Mouse (Mus musculus) hematopoietic stem cell, adult 5-6 weeks (primary cell): Measurements from ENCODE around the gene Hnrnpf. TPM values are rescaled to one million over a fixed set of nuclear protein-coding genes. Genes with fewer than 3 reads are reported as not detected.
A peak's percentile ranks its signal among the peaks of the same experiment; 100 is the strongest.

Experiments
- ATAC-seq, 2 experiments: fragments of 125-278 bp in 1 of 2; replicated peaks in 1 of 2; 2 replicates each; pipeline ENCODE4 v1.8.0; 2016 to 2017; ENCODE audit warnings: inconsistent platforms in 2 of 2, mild to moderate bottlenecking in 2 of 2, moderate number of reproducible peaks in 2 of 2, low read depth in 1 of 2, moderate TSS enrichment in 1 of 2; ENCODE audit not compliant: low FRiP score in 2 of 2, poor library complexity in 2 of 2, severe bottlenecking in 2 of 2, insufficient read depth in 1 of 2, low TSS enrichment in 1 of 2
- total RNA-seq: library from RNA; stranded (forward); fragments of 172-1452, 232-1000 nt; gene quantifications from 2 replicates; pipeline ENCODE4 v1.2.3, GENCODE M21; 2017

Gene Hnrnpf
- total RNA-seq, 1 experiment from 2014 or later = 1,536 TPM

- ATAC-seq = no peak
These were observed 12.1 kb upstream of the Hnrnpf start for GRCm38 (mm10) chr6:117888032-117888431.

GRCm38 (mm10) chr6:117888642-117889096, 11.5 kb upstream of the Hnrnpf start:
- no peak; a peak in 1 of 4 replicates for ATAC-seq

GRCm38 (mm10) chr6:117890257-117890656, 9.9 kb upstream of the Hnrnpf start:
- ATAC-seq = no peak

GRCm38 (mm10) chr6:117891369-117892160, 8.6 kb upstream of the Hnrnpf start:
- ATAC-seq = peak; percentile 95 to 96

DNA sequence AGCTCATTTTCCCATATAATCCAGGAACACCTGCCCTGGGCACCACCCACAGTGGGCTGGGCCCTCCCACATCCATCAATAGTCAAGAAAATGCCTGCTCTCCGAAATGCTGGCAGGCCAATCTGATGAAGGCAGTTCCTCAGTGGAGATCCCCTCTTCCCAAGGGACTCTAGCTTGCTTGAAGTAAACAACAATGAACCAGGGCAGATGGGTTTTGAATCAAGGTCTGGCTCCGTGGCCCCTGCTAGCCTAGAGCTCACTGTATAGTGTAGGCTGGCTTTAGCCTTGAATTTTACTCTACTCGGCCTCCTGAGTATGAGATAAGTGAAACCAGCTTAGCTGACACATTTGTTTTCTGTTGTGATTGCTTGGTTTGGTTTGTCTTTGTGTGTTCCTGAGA, 7.7 kb upstream of the Hnrnpf start:
- no peak for ATAC-seq

DNA sequence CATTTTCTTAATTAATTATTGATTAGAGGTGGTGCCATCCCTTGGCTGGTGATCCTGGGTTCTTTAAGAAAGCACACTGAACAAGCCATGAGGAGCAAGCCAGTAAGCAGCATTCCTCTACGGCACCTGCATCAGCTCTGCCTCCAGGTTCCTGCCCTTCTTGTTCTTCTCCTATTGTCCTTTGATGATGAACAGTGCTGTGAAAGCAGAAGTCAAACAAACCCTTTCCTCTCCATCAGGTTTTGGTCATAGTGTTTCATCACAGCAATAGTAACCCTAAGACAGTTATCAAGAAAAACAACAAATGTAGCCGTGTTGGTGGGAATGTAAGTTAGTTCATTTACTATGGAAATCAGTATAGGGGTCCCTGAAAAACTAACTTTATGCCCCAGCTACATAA, 6.7 kb upstream of the Hnrnpf start:
- ATAC-seq = no peak

DNA sequence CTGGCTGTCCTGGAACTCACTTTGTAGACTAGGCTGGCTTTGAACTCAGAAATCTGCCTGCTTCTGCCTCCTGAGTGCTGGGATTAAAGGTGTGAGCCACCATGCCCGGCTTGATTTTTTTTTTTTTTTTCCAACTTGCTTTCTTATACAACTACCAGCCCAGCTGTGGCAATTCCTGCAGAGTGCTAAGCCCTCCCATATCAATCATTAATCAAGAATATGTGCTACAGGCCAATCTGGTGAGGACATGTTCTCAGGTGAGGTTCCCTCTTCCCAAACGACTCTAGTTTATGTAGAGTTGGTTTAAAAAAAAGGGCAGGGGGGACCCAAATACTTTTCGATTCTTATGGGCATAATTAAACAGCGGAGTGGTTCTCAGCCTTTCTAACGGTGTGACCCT, 2.3 kb upstream of the Hnrnpf start:
- ATAC-seq = no peak

GRCm38 (mm10) chr6:117901510-117902402, 1.6 kb downstream of the Hnrnpf start:
- ATAC-seq = no peak

DNA sequence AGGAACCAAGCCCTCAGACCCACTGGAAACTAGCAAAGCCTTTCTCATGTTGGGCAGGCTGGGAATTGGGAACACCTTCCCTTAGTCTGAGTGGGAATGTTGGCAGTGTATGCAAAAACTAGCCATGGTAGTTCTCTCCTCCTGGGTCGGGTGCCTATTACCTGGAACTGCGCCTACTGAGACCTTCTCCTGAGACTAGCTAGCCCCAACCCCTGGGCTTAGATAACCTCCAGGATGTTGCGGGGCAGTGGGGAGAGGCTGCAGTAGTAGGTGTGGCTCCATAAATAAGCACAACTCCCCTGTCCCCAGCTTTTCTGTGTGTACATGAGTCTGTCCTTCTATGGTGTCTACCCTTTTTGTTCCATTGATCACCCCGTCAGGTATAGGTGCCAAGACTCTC, 2.4 kb downstream of the Hnrnpf start:
- ATAC-seq = no peak

DNA sequence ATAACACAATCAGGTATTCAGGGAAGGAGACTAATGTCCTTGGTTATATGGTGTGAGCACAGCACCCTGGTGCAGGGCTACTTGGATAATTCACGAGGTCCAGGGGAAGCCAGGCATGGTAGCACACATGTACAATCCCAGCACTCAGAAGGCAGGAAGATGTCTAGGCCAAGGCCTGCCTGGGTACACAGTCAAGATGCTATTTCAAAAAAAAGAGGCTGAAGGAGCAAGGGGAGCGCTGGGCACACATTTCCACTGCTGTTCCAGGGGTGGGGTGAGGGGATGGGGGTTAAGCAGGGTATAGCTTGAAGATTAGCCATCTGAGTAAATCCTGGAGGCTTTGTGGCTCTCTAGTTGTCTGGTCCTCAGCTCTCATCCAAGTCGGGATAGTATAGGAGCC, 3.7 kb downstream of the Hnrnpf start:
- ATAC-seq = no peak

DNA sequence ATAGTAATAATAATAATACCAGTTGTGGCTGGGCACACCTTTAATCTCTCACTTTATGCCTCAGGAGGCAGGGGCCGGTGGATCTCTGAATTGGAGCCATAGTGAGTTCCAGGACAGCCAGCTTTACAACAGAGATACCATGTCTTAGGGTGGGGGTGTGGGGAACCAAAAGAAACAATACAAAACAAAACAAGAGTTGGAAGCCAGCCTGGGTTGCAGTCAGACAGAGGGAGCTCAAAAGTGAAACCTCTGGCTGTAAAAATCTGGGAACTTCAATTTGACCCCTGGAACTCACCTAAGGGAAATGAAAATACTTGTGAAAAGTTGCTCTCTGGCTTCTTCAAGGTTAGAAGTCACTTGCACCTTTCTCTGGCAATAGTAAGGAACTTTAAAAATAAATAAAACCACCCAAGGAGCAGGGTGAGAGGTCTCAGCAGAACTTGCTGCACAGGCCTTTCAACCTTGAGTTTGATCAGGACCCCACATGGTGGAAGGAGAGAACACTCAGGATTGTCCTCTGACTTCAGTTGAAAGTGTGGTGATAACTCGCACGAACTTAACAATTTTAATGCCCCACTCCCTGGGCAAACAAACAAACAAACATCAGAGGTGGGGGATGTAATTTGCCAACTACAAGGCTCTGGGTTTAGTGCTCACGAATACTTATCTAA, 5.3 kb downstream of the Hnrnpf start:
- ATAC-seq = no peak

- no peak for ATAC-seq
These were observed 5.9 kb downstream of the Hnrnpf start for GRCm38 (mm10) chr6:117906015-117906531.

DNA sequence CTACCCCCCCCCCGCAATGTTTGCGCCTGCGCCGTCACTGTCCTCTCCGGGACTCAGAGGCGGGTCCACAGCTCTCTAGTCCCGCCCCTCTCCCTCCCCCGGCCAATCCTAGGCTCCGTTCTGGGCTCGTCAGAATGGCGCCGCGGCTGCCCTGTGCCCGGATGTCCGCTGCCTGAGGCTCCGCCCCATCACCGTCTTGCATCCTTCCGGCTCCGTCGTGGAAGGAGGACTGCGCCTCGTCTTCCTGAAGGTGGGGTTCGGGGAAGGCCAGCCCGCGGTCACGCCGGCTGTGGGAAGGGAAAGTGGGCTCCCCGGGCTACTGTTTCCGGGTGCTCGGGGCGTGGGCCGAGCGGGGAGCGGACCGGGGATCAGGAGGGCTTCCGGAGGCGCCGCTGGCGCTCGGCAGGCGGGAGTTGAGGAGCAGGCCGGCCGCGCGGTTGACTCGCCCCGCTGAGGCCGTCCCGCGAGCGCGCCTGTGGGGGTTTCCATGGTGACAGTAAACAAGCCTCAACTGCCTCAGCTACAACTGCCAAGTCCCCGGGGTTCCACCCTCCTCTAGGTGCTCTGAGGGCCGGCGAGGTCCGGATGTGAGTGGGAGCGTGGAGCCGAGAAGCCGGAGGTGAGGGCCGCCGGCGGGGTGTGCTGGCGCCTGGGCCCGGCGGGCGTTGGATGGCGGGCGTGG, 6.6 kb downstream of the Hnrnpf start:
- peak; percentile 86 to 88 for ATAC-seq

DNA sequence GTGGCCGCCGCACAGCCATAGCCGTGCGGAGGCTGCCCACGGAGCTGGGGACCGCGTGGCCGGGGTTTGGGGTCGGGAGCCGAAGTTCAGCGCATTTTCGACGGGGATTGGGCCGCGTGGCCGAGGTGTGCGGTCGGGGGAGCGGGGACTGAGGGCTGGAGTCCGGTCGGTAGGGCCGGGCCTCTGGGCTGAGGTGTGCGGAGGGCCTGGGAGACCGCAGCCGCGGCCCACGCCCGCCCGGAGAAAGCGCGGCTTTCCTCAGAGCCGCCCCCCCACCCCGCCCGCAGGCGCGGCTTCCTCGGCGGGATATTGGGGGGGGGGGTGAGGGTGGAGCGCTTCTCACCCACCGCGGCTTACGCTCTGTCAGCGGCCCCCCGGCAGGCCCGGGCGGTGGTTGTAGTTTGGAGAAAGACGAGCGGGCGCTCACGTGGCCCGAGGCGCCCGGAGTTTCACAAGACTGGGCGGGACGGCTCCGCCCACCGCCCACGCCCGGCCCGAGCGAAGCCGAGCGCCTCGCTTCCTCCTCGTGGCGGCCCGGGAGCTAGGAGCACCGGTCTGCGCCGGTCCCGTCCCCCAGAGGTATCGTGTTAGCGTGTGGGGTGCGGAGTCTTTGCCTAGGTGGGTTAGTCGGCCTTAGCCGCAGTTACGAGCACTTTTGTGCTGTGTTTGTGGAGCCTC, 7.3 kb downstream of the Hnrnpf start:
- peak; percentile 52 to 63 for ATAC-seq

- ATAC-seq = peak in 1 of 2 experiments; percentile 1; a peak in 1 of 4 replicates
These were observed 7.8 kb downstream of the Hnrnpf start for GRCm38 (mm10) chr6:117907979-117908355.

DNA sequence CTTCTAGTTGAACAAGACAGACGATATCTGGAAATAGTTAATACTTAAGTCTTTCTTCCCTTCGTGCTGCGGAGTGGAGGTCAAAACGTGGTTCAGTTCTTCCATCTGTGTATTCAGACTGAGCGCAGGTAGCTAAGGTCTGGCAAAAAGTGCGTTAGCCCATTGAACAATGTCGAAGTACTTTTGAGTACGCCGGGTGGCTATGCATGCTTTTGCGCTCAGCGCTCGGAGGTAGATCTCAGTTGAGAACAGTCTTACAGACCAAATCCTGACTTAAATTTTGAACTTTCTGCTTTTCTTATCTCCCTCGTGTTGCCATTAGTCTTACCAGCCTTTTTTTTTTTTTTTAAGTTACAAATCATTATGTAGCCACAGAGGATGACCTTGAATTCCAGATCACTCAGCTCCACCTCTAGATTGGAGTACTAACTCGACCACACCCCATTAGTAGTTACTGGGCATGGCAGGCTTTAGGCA, 8.3 kb downstream of the Hnrnpf start:
- ATAC-seq = no peak
